Mouse (Mus musculus) heart, postnatal 0 days (tissue): ENCODE measurements around the gene Bmpr1a.

ENCODE experiments used
- CTCF ChIP-seq: IDR thresholded peaks from 2 replicates; pipeline ENCODE4 v1.5.1; 2016; ENCODE audit warnings: antibody characterized with exemption, control low read depth, low read depth
- EP300 ChIP-seq: IDR thresholded peaks from 2 replicates; pipeline ENCODE4 v1.6.1; 2016; ENCODE audit warnings: antibody characterized with exemption, low read depth

GRCm38 (mm10) chr14:34375941-34376340, 127.2 kb downstream of the Bmpr1a start:
- TF ChIP-seq CTCF (no peak), EP300 (no peak)
